Mouse (Mus musculus) embryonic fibroblast, embryonic 13.5 days (primary cell): Measurements from ENCODE around the gene Ptges2.

Experiments
- CTCF ChIP-seq: IDR thresholded peaks from 2 replicates; pipeline ENCODE4 v1.5.1; 2011; ENCODE audit warnings: mild to moderate bottlenecking, control low read depth, low read length, moderate library complexity, borderline replicate concordance; ENCODE audit not compliant: insufficient read depth
- POLR2A ChIP-seq: IDR thresholded peaks from 2 replicates; pipeline ENCODE4 v1.6.1; 2011; ENCODE audit warnings: low read depth, mild to moderate bottlenecking, control low read depth, low read length, moderate library complexity

DNA sequence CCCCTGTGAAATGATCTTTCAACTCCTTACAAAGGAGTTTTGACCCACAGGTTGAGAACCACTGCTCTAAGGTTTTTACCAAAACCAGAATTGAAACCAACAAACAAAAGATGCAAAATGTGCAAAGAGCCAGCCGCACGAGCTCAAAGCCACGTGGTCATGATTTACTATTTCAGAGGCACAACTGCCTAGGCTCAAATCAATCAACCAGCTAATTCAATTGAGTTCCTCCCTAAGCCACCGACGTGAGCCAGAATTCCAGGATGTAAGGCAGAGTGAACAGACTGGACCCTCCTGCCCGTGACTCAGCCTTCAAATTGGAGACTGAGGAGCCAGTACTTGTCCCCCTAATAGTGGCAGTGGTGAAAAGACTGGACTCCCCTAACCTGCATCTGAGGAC, 43.5 kb downstream of the Ptges2 start:
- TF ChIP-seq CTCF (no peak), POLR2A (no peak)
